Mouse (Mus musculus) neural tube, embryonic 11.5 days (tissue): Measurements from ENCODE around the gene Spint1. TPM values are rescaled to one million over a fixed set of nuclear protein-coding genes. Genes with fewer than 3 reads are reported as not detected.
A peak's percentile ranks its signal among the peaks of the same experiment; 100 is the strongest.

Experiments used
- ATAC-seq: fragments of 200-750 bp; cut with Nextera tagmentation; 2 replicates; pipeline ENCODE4 v1.8.0; 2017; ENCODE audit warnings: moderate number of reproducible peaks, mild to moderate bottlenecking, moderate TSS enrichment, moderate library complexity; ENCODE audit not compliant: insufficient read depth, low FRiP score, low TSS enrichment
- DNase-seq: peaks from one replicate; pipeline ENCODE4 v3.0.0-alpha.2; 2015; ENCODE audit warnings: low spot score
- H3K27ac ChIP-seq: fragments of 300-500 bp; sonication (generic); 2 replicates; pipeline ENCODE4 v1.5.1; 2014; ENCODE audit warnings: low read depth, mild to moderate bottlenecking, low read length
- H3K27me3 ChIP-seq: fragments of 300-500 bp; sonication (generic); 2 replicates; pipeline ENCODE4 v1.6.1; 2014; ENCODE audit warnings: mild to moderate bottlenecking, low read length, mixed read lengths; ENCODE audit not compliant: control insufficient read depth, insufficient read depth
- H3K36me3 ChIP-seq: fragments of 300-500 bp; sonication (generic); 2 replicates; pipeline ENCODE4 v1.6.1; 2014; ENCODE audit warnings: mild to moderate bottlenecking, low read length, moderate library complexity, mixed read lengths; ENCODE audit not compliant: control insufficient read depth, insufficient read depth
- H3K4me1 ChIP-seq: fragments of 300-500 bp; sonication (generic); 2 replicates; pipeline ENCODE4 v1.6.1; 2014; ENCODE audit warnings: low read length, mixed read lengths; ENCODE audit not compliant: control insufficient read depth, insufficient read depth
- H3K4me2 ChIP-seq: fragments of 300-500 bp; sonication (generic); 2 replicates; pipeline ENCODE4 v1.6.1; 2014; ENCODE audit warnings: low read depth, mild to moderate bottlenecking, moderate library complexity
- H3K4me3 ChIP-seq: fragments of 300-500 bp; sonication (generic); 2 replicates; pipeline ENCODE4 v1.5.1; 2014; ENCODE audit warnings: low read depth, low read length
- H3K9ac ChIP-seq: fragments of 300-500 bp; sonication (generic); 2 replicates; pipeline ENCODE4 v1.6.1; 2014; ENCODE audit warnings: mild to moderate bottlenecking, low read length
- H3K9me3 ChIP-seq: fragments of 300-500 bp; sonication (generic); 2 replicates; pipeline ENCODE4 v1.6.1; 2016; ENCODE audit warnings: low read length; ENCODE audit not compliant: control insufficient read depth
- WGBS: fragments of 180-500 bp; shearing (Covaris S2); extraction: QIAGEN DNeasy Blood & Tissue Kit; methylation state at CpG from one replicate; pipeline ENCODE4 v1.1.7; 2014; 5-methylcytosine and 5-hydroxymethylcytosine counted together
- polyA plus RNA-seq: library from polyadenylated mRNA; unstranded; fragments of >200 nt; fragmentation: Nextera tagmentation; extraction: Ambion mirVana; gene quantifications from 2 replicates; pipeline ENCODE4 v1.2.1, GENCODE M21; 2014

Spint1 gene
- polyA plus RNA-seq, 1 experiment from 2014 or later: 2.7 TPM

DNA sequence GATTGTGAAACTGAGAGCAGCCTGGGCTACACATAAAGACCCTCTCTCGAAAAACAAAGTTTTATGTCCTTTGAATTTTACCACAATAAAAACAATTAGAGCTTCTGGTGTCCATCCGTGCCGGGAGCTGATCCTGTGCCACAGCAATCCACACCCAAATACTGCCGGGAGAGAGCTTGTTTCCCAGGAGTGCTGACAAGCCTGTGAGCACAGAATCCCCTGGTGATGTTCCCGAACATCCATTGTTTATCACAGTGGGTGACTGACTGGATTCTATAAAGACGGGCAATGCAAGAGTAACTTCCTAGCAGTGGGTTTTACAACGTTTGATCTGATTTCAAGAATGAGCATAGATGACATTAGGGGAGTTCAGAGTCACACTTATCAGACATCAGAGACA, 17.8 kb downstream of the Spint1 start:
- DNase-seq: no peak
- ATAC-seq: no peak
- WGBS: 17% methylated on average over 7 of the region's 7 CpGs

DNA sequence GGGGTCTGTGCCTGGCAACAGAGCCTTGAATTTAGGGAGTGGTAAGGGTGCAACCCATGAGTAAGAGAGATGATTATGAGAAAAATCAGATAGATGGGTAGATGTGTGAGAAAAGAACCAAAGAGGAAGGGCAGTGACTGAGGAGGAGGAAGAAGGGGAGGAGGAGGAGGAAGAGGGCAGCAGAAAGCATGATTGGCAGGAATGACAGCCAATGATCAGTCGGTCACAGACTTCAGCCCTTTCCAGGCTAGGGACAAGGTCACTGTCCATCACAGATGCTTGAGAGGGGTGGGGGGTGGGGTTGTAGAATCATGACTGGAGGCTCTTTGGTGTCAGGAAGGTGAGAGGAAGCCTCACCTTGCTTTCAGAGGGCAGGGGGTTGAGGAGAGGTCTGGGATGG, 23.4 kb downstream of the Spint1 start:
- ATAC-seq: no peak
- no peaks in the 10 kb centered on the region for H3K9me3 ChIP-seq
- no peak for DNase-seq
- no peaks in the 10 kb centered on the region for H3K36me3 ChIP-seq
- H3K4me1 ChIP-seq: no peaks in the 10 kb centered on the region
- WGBS: 85% methylated on average over 1 of the region's 1 CpGs
- no peaks in the 10 kb centered on the region for H3K27me3 ChIP-seq
- H3K27ac ChIP-seq: no peak overlapping the region
- no peak overlapping the region for H3K4me3 ChIP-seq
- H3K4me2 ChIP-seq: no peak overlapping the region
- no peak overlapping the region for H3K9ac ChIP-seq

More for the DNA sequence above, 17.8 kb downstream of the Spint1 start:
- H3K4me3 ChIP-seq: no peak overlapping the region
- no peak overlapping the region for H3K4me2 ChIP-seq
- H3K9ac ChIP-seq: no peak overlapping the region
- no peak overlapping the region for H3K27ac ChIP-seq
- no peaks in the 10 kb centered on the region for H3K4me1 ChIP-seq
- no peaks in the 10 kb centered on the region for H3K27me3 ChIP-seq
- no peaks in the 10 kb centered on the region for H3K9me3 ChIP-seq
- no peaks in the 10 kb centered on the region for H3K36me3 ChIP-seq

DNA sequence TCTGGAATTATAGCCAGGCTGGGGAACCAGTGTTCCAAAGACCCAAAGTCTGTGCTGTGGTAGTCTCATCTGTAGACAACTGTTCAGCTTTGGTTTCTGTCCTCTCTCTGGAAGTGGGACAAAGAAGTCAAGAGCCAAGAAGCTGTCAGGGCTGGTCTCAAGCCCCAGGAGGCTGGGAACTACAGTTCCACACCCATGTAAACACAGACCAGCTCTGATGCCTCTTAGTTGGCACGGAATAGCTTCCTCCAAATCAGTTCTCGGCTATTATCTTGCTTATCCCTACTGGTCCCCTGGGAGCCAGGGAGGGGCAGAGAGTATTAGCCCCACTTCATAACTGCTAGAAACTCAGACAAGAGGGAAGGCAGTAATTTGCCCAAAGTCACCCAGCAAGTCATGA, 24.2 kb downstream of the Spint1 start:
- Histone ChIP-seq H3K27me3 (no peaks in the 10 kb centered on the region), H3K4me2 (no peak overlapping the region), H3K9me3 (no peaks in the 10 kb centered on the region), H3K27ac (no peak overlapping the region), H3K36me3 (no peaks in the 10 kb centered on the region), H3K4me1 (no peaks in the 10 kb centered on the region), H3K4me3 (no peak overlapping the region), H3K9ac (no peak overlapping the region)
- 75% methylated on average over 2 of the region's 2 CpGs for WGBS
- ATAC-seq: no peak
- no peak for DNase-seq

DNA sequence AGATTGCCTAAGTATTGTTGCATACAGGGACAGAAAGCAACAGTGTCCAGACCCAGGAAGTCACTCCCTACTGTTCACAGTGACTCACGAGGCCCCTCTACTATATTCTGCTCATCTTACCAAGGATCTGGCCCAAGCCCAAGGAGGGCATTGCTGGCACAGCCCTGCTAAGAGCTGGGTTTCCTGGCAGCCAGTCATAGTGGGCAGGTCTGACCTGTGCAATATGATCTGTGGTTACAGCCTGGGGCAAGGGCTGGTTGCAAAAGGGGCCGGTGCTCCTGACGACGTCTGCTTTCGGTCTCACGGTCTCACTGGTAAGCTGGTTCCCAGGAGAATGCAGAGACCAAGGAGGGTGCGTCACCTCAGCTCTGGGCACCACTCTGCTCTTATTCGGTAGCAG, 25.8 kb downstream of the Spint1 start:
- Histone ChIP-seq H3K36me3 (no peaks in the 10 kb centered on the region), H3K4me1 (no peaks in the 10 kb centered on the region), H3K27ac (no peak overlapping the region), H3K4me2 (no peak overlapping the region), H3K9ac (no peak overlapping the region), H3K27me3 (no peaks in the 10 kb centered on the region), H3K4me3 (no peak overlapping the region), H3K9me3 (no peaks in the 10 kb centered on the region)
- ATAC-seq: no peak
- no peak for DNase-seq
- 50% methylated on average over 8 of the region's 8 CpGs for WGBS

DNA sequence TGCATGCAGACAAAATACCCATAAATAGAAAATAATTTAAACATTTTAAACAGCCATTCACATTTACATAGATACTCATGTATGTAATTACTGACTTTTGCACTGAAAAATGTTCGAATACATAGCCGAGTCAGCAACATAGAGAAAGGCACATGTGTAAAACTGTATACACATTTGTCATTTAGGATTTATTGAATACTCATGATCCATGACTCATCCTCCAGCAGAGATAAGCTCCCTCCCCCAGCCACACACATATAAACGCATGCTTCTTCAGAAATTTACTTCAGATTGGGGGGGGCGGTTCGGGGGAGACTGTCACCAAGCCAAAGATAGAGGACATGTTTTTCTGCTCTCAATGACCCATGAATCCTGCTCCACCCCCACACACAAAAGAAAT, 26.7 kb downstream of the Spint1 start:
- no peaks in the 10 kb centered on the region for H3K27me3 ChIP-seq
- H3K36me3 ChIP-seq: no peaks in the 10 kb centered on the region
- no peaks in the 10 kb centered on the region for H3K4me1 ChIP-seq
- H3K9me3 ChIP-seq: no peaks in the 10 kb centered on the region
- no peak overlapping the region for H3K9ac ChIP-seq
- DNase-seq (no peak), ATAC-seq (no peak)
- H3K4me2 ChIP-seq: no peak overlapping the region
- 85% methylated on average over 5 of the region's 5 CpGs for WGBS
- no peak overlapping the region for H3K27ac ChIP-seq
- H3K4me3 ChIP-seq: no peak overlapping the region

DNA sequence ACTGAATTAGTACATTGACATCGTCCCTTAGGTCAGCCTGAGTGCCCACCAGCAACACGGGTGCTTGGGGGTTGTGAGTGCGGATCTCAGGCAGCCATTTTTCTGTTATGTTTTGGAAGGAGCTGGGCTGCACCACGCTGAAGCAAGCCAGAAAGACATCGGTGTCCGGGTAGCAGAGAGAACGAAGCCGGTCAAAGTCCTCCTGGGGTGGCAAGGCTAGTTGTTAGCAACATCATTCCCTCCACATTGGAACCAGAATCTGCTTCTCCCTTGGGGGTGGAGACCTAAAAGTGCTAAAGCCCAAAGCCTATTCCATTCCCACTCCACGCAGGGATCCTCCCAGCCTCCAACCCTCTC, 33.1 kb downstream of the Spint1 start:
- H3K4me3 ChIP-seq: peak overlapping the region; percentile 46; the same call in 1 of the 2 replicates
- ATAC-seq: no peak

DNA sequence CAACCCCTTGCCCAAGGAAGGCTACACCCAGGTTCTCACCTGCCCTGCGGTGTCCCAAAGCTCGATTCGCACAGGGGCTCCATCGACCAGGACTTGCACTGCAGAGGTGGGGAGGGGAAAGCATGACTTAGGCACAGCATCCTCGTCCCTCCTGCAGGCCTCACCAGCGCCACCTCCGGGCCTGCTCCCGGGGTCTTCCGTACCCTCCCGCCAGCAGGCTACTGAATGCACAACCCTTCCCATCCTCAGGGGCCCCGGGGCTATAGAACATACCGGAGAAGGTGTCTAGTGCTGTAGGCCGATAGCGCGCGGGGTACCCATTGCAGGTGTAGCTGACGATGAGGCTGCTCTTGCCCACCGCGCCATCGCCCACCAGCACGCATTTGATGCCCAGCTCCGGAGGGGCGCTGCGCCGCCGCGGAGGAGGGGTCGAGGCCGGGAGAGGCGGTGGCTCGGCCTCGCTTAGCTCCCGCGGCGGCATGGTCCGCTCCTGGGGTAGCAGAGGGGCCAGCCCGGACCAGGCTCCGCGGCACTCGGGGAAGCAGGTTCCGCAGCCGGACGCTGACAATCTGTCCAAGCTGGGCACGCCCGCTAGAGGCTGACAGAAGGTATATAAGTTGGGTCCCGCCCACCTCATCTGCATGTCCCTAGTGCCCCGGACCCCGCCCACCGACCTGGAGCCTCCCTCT, 33.6 kb downstream of the Spint1 start, which contains the start of gene Rhov:
Rhov (minus strand) TSS at position 630 of the 689 bp plus-strand sequence.
- DNase-seq (peak; percentile 72), ATAC-seq (peak; percentile 74)
- Histone ChIP-seq H3K4me3 (peak within 1 kb of the TSS; percentile 46), H3K4me1 (no peaks in the 10 kb centered on the region), H3K9ac (peak within 1 kb of the TSS; percentile 59), H3K9me3 (no peaks in the 10 kb centered on the region), H3K27me3 (no peaks in the 10 kb centered on the region), H3K36me3 (no peaks in the 10 kb centered on the region), H3K4me2 (peak within 1 kb of the TSS; percentile 84), H3K27ac (no peak within 1 kb of the TSS)
- WGBS: under 1% methylated on average over 49 of the region's 49 CpGs

More for the DNA sequence above, 33.1 kb downstream of the Spint1 start:
- H3K4me1 ChIP-seq: no peaks in the 10 kb centered on the region
- H3K9me3 ChIP-seq: no peaks in the 10 kb centered on the region
- 52% methylated on average over 9 of the region's 9 CpGs for WGBS
- H3K27ac ChIP-seq: no peak overlapping the region
- no peaks in the 10 kb centered on the region for H3K27me3 ChIP-seq
- peak overlapping the region; percentile 84 for H3K4me2 ChIP-seq
- DNase-seq: no peak
- no peaks in the 10 kb centered on the region for H3K36me3 ChIP-seq
- no peak overlapping the region for H3K9ac ChIP-seq

DNA sequence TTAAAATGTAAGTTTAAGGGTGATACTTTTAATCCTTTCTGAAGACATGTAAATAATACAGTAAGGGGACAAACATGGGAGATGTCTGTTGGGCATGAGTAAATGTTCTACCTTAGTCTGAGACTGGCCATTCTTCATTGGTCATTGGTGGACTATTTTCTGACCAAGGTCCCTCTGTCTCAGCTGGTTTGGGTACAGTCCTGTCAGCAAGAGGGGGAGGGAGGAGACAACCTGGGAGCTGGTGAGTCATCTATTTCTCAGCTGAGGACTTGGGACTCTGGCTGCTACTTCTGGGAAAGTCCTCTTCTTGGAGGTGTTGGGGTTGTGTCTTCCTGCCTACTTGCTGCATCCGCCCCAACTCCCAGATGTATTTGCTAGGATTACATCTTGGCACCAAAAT, 37.0 kb downstream of the Spint1 start:
- Histone ChIP-seq H3K4me2 (no peak overlapping the region), H3K36me3 (no peaks in the 10 kb centered on the region), H3K4me1 (no peaks in the 10 kb centered on the region), H3K9ac (no peak overlapping the region), H3K9me3 (no peaks in the 10 kb centered on the region), H3K27ac (no peak overlapping the region), H3K27me3 (no peaks in the 10 kb centered on the region), H3K4me3 (no peak overlapping the region)
- WGBS: 75% methylated on average over 1 of the region's 1 CpGs
- DNase-seq: no peak
- ATAC-seq: no peak

DNA sequence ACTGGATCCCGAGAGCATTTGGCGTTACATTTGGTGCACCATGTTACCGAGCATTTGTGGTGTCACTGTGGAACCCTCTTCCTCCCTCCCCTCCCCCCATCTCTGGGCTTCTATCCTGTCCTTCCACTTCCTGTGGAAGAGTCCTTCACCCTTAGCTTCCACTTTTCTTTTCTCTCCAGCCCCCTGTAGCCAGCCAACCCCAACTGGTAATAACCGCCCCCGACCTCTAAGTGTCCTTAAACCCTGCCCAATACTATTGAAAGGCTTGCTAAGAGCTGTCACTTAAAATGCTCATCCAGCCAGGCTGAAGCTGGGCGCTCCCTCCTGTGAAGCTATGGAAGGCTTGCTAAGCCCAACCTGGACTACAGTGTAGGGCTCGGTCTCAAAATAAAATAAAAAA, 39.8 kb downstream of the Spint1 start:
- H3K4me2 ChIP-seq: no peak overlapping the region
- no peak for ATAC-seq
- H3K36me3 ChIP-seq: no peaks in the 10 kb centered on the region
- no peak overlapping the region for H3K9ac ChIP-seq
- WGBS: 81% methylated on average over 7 of the region's 7 CpGs
- H3K9me3 ChIP-seq: no peaks in the 10 kb centered on the region
- H3K27me3 ChIP-seq: no peaks in the 10 kb centered on the region
- H3K4me3 ChIP-seq: no peak overlapping the region
- H3K4me1 ChIP-seq: no peaks in the 10 kb centered on the region
- DNase-seq: no peak
- no peak overlapping the region for H3K27ac ChIP-seq
